22 mouse cellular contexts compared by ENCODE assay signal in genomic region chr1:192650586-192650985, GRCm38 (mm10).
DNase-seq lines count a peak whose midpoint lies in the region; ATAC-seq and TF ChIP-seq lines count a peak whose summit lies in the region.
"Had no signal": no experiment of that assay in that cellular context is flagged by ENCODE, and none has a peak within 500 bp of the region (broad histone marks: within the 10 kb centered on the region; RNA-seq: fewer than 3 reads in every experiment).

No protein-coding gene starts in this region.

- WGBS in liver, embryonic 12.5 days (ENCODE audit: insufficient replicate concordance): 41% methylated on average over 7 of the region's 7 CpGs
- 39% methylated on average over 7 of the region's 7 CpGs for WGBS in liver, embryonic 16.5 days (ENCODE audit: insufficient replicate concordance)

- intact Hi-C loops in left cerebral cortex, postnatal 36 days (cut with DNase I): loop anchor here (5.0 kb wide), 1 partner anchor 458 kb away; the partner anchor contains the start of gene Kcnh1

- H3K9ac ChIP-seq in CH12.LX (ENCODE audit: insufficient read depth, low read depth): no peak overlapping the region
- H3K9ac ChIP-seq in liver, embryonic 12.5 days: no peak overlapping the region
- H3K9ac ChIP-seq in liver, embryonic 16.5 days (ENCODE audit: low read depth, low read length): no peak overlapping the region
- H3K9ac ChIP-seq: embryonic facial prominence, embryonic 15.5 days; hindbrain, embryonic 12.5 days had no signal

- H3K4me2 ChIP-seq in CH12.LX (ENCODE audit: insufficient read depth, low read depth, poor library complexity, severe bottlenecking): no peak overlapping the region
- H3K4me2 ChIP-seq in liver, embryonic 12.5 days: 0 out of 2 replicates have a peak overlapping the region, but pooled peaks have one; percentile 10
- H3K4me2 ChIP-seq in liver, embryonic 16.5 days (ENCODE audit: low read depth, low read length): no peak overlapping the region
- H3K4me2 ChIP-seq: embryonic facial prominence, embryonic 15.5 days; hindbrain, embryonic 12.5 days had no signal

- H3K27me3 ChIP-seq in CH12.LX (replicated peaks): peaks cover 24% of the 10 kb centered on the region
- H3K27me3 ChIP-seq in liver, embryonic 12.5 days (replicated peaks): no peaks in the 10 kb centered on the region
- H3K27me3 ChIP-seq in liver, embryonic 16.5 days (ENCODE audit: control insufficient read depth, insufficient read depth, low read depth, low read length): no peaks in the 10 kb centered on the region
- H3K27me3 ChIP-seq: embryonic facial prominence, embryonic 15.5 days; hindbrain, embryonic 12.5 days had no signal

- H3K79me2 ChIP-seq in CH12.LX (replicated peaks; ENCODE audit: control insufficient read depth, extremely low read depth, insufficient read depth, poor library complexity, severe bottlenecking): no peaks in the 10 kb centered on the region

- peak; percentile 50; the same call in 1 of the 2 replicates for ATAC-seq in frontal cortex, adult (ENCODE audit: low TSS enrichment)
- peak; percentile 67 for ATAC-seq in liver, embryonic 12.5 days
- ATAC-seq in liver, embryonic 16.5 days (ENCODE audit: low read depth): peak; percentile 58
- ATAC-seq: forebrain, embryonic 16.5 days; hindbrain, embryonic 16.5 days had no signal

- H3K4me3 ChIP-seq in CH12.LX (replicated peaks in 1 of 3; ENCODE audit: low read depth in 2 of 3, low read length in 2 of 3, poor library complexity in 1 of 3): no peak overlapping the region
- H3K4me3 ChIP-seq in liver, embryonic 12.5 days: no peak overlapping the region
- no peak overlapping the region for H3K4me3 ChIP-seq in liver, embryonic 16.5 days (ENCODE audit: low read depth, low read length)
- H3K4me3 ChIP-seq: embryonic facial prominence, embryonic 15.5 days; erythroblast, embryonic 14.5 days; forebrain, embryonic 10.5 days; gastrocnemius, adult 2 months; hindbrain, embryonic 12.5 days had no signal

- no peak for TF ChIP-seq RAD21 in CH12.LX (IDR thresholded peaks at IDR 0.05; ENCODE audit: low read depth, low read length)

- no peak for TF ChIP-seq CTCF in CH12.LX (conservative IDR thresholded peaks at IDR 0.05 in 1 of 2, IDR thresholded peaks at IDR 0.05 in 1 of 2; ENCODE audit: low read depth in 2 of 2, low read length in 2 of 2)

- in situ Hi-C loops in CH12.LX (cut with MboI; ENCODE audit: low pct_ligation_motif_present, low pct_unique_long_range_greater_than_20kb, low sequenced_read_pairs): no loop called here

- no peaks in the 10 kb centered on the region for H3K36me3 ChIP-seq in CH12.LX (replicated peaks in 1 of 2; ENCODE audit: control insufficient read depth in 1 of 2, insufficient read depth in 1 of 2, low read length in 1 of 2)
- H3K36me3 ChIP-seq in liver, embryonic 12.5 days: no peaks in the 10 kb centered on the region
- H3K36me3 ChIP-seq in liver, embryonic 16.5 days (ENCODE audit: control insufficient read depth, insufficient read depth): no peaks in the 10 kb centered on the region
- H3K36me3 ChIP-seq: embryonic facial prominence, embryonic 15.5 days; forebrain, embryonic 10.5 days; hindbrain, embryonic 12.5 days had no signal

- H3K27ac ChIP-seq in CH12.LX (ENCODE audit: insufficient read depth, low read depth): no peak overlapping the region
- 0 out of 2 replicates have a peak overlapping the region, but pooled peaks have one; percentile 45 for H3K27ac ChIP-seq in liver, embryonic 12.5 days
- H3K27ac ChIP-seq in liver, embryonic 16.5 days (ENCODE audit: low read length): 0 out of 2 replicates have a peak overlapping the region, but pooled peaks have one; percentile 24
- H3K27ac ChIP-seq: embryonic facial prominence, embryonic 15.5 days; forebrain, embryonic 10.5 days; gastrocnemius, adult 2 months; hindbrain, embryonic 12.5 days had no signal

- no peak for DNase-seq in frontal cortex, postnatal 10 days (ENCODE audit: low spot score in 2 of 2)
- DNase-seq in CH12.LX (ENCODE audit: extremely low read depth): no peak
- no peak for DNase-seq in left cerebral cortex, postnatal 36 days (ENCODE audit: low spot score in 2 of 2)
- no peak for DNase-seq in cerebellum, adult 8-10 months
- DNase-seq: adrenal gland, adult 2 months; adrenal gland, postnatal 25 days; cerebellum, adult 2 months; cerebellum, postnatal 14 days; embryo, embryonic 11 days; gastrocnemius, adult 2 months; gastrocnemius, postnatal 25 days; heart, postnatal 10 days; heart, postnatal 4 days had no signal

- dilution Hi-C loops in CH12.LX (cut with MboI; ENCODE audit: extremely low pct_ligation_motif_present, extremely low pct_unique_long_range_greater_than_20kb, low sequenced_read_pairs): no loop called here

- H3K9me3 ChIP-seq in CH12.LX (replicated peaks; ENCODE audit: low read length): no peaks in the 10 kb centered on the region
- no peaks in the 10 kb centered on the region for H3K9me3 ChIP-seq in liver, embryonic 12.5 days (replicated peaks)
- no peaks in the 10 kb centered on the region for H3K9me3 ChIP-seq in liver, embryonic 16.5 days (replicated peaks; ENCODE audit: control insufficient read depth, low read length)
- H3K9me3 ChIP-seq: embryonic facial prominence, embryonic 15.5 days; forebrain, embryonic 10.5 days; hindbrain, embryonic 12.5 days had no signal

- TF ChIP-seq EP300 in CH12.LX (IDR thresholded peaks at IDR 0.05; ENCODE audit: low read length): no peak

- no peaks in the 10 kb centered on the region for H3K4me1 ChIP-seq in CH12.LX (ENCODE audit: control insufficient read depth in 1 of 2, insufficient read depth in 2 of 2)
- H3K4me1 ChIP-seq in liver, embryonic 12.5 days: peaks cover 18% of the 10 kb centered on the region
- H3K4me1 ChIP-seq in liver, embryonic 16.5 days (ENCODE audit: control insufficient read depth, low read depth, low read length): peaks cover 11% of the 10 kb centered on the region; the same call in 1 of the 2 replicates
- H3K4me1 ChIP-seq: embryonic facial prominence, embryonic 15.5 days had no signal

- TF ChIP-seq POLR2A in CH12.LX (IDR thresholded peaks at IDR 0.05; ENCODE audit: low read depth, low read length): no peak

TF ChIP-seq in CH12.LX, 34 proteins besides CTCF, POLR2A, EP300 and RAD21:
- TF ChIP-seq IRF4 (IDR thresholded peaks at IDR 0.05; ENCODE audit: low read depth, low read length): 0 out of 2 replicates have a peak, but pooled peaks have one; percentile 25
- TF ChIP-seq ZC3H11A (IDR thresholded peaks at IDR 0.05; ENCODE audit: low read depth, low read length): no peak
